Mouse (Mus musculus) G1E (cell line): ENCODE measurements around the gene Cisd3.
"Not testable (repeated sequence)": the region's sequence is repeated elsewhere in the genome, so short reads cannot be mapped to it uniquely, and the experiment has no call there.

Source experiments
- CTCF ChIP-seq: IDR thresholded peaks from 2 replicates; pipeline ENCODE4 v1.5.1; 2012; ENCODE audit warnings: low read depth, low read length, inconsistent platforms, mixed read lengths
- GATA1 ChIP-seq: IDR thresholded peaks from 2 replicates; pipeline ENCODE4 v1.6.1; 2012; ENCODE audit warnings: borderline replicate concordance, low read length, inconsistent platforms, mixed read lengths
- GATA2 ChIP-seq: IDR thresholded peaks from 2 replicates; pipeline ENCODE4 v1.6.1; 2012; ENCODE audit warnings: low read depth, low read length, inconsistent platforms, borderline replicate concordance
- POLR2AphosphoS5 ChIP-seq: IDR thresholded peaks from 2 replicates; pipeline ENCODE4 v1.6.1; 2012; ENCODE audit warnings: low read depth, low read length, inconsistent platforms; ENCODE audit not compliant: insufficient replicate concordance

GRCm38 (mm10) chr11:97657967-97658366 is 27.7 kb upstream of the Cisd3 start:
- not testable (repeated sequence) for TF ChIP-seq CTCF, POLR2AphosphoS5, GATA1, GATA2
